Mouse (Mus musculus): Measurements from ENCODE around the gene Tmem131.

Tmem131 gene

DNA sequence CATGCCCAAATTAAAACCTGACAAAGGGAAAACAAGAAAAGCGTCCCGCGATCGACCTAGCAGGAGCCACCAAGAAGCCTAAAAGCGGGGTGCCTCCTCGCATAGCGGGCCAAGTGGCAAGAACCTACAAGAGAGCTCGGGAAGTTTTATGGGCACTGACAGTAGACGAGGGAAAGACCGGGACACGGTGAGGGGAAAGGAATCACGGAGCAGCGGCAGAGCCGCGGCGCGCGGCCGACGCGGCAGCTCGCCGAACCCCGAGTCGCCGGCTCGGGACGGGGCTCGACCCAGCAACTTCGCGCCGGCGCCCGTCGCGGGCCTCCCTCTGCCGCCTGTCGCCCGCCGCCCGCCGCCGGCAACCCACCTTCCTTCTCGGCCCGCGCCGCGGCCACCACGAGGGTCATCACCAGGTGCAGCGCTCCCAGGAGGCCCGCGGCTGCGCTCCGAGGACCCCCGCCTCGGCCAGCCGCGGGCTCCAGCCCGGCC, 4.6 kb downstream of the Tmem131 start:
- no peak for DNase-seq (ENCODE audit: low spot score)

DNA sequence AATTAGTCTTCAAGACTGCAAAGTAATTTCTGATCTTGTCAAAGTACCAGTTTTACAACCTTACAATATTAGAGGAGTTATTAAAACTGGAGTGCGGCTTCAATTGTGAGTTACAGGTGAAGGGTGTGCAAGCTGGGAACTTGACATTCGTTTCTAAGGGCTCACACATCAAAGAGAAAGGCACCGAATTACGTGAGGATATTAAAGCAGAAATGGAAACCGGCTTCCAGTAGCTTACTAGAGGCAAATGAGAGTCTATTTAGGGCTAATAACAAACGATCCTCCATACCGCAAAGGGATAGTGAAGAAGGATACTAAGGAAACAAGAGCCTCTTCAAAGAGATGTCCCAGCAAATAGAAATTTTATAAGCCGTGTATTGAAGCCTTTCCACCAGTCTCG, 5.1 kb downstream of the Tmem131 start:
- no peak for DNase-seq (ENCODE audit: low spot score)

DNA sequence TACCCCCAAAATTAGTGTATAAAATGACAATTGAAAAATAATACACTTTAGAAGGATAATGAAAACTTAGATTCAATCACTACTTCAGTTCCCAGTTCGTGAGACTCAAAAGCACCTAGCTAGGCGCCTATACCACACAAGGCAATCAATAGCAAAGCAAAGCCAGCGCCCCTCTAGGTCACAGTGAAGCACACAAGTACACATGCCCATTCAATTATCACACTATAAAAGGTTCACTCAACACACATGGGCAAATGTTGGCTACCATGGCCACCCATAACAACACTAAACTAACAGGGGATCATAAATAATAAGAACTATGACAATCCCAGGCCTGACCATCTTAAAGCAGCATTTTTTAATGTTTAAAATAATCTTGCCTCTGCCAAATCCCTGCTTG, 5.8 kb downstream of the Tmem131 start:
- no peak for DNase-seq (ENCODE audit: low spot score)

DNA sequence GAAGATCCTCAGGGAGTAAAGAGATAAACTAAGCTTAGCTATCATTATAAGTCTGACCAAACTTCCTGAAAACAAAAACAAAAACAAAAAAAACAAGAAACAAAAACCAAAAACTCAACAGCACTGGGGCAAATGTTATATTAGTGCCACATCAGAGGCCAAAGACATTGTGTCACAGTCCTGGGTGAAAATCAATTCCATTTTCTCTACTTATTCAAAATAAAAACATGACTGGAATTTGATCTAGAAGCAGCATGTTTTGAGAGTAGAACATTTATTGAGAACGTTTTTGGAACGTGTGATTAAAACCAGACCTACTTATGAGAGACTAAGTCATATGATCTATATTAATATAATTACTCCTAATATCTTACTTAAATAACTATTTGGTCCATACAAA, 6.5 kb downstream of the Tmem131 start:
- no peak for DNase-seq (ENCODE audit: low spot score)

DNA sequence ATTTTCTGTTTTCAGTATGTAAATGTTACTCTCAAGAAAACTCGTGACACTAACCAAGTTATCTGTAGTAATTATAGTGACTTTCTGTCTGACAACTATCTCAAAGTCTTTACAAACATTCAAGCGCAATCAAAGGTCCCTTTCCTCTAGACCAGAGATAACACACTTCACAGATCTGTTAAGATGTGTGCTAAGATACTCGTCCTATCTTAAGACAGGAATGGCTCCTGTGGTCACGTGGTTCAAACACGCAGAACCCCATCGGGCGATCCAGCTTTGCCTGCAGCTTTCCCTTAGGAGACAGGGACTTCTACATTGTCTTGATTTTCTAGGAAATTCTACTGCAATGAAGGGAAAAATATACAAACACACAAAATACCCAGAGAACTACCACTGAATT, 6.9 kb downstream of the Tmem131 start:
- DNase-seq (ENCODE audit: low spot score), result no peak

DNA sequence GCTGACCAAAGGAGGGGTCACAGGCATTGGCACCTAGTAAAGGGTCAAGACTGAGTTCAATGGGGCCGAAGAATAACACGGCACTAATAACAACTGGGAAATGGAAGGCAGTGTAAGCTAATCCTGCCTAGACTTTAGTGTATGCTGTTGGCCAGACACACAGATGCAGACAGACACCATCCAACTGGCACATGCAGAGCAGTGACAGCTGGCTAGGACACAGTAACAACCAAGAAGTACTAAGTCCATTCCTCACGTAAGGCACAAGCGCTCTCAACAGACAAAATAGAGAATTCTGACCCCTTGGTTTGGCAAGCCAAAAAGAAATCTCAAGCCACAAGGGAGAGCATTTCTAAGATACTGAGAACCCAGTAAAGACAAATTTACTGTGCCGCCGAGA, 8.7 kb downstream of the Tmem131 start:
- no peak for DNase-seq (ENCODE audit: low spot score)

DNA sequence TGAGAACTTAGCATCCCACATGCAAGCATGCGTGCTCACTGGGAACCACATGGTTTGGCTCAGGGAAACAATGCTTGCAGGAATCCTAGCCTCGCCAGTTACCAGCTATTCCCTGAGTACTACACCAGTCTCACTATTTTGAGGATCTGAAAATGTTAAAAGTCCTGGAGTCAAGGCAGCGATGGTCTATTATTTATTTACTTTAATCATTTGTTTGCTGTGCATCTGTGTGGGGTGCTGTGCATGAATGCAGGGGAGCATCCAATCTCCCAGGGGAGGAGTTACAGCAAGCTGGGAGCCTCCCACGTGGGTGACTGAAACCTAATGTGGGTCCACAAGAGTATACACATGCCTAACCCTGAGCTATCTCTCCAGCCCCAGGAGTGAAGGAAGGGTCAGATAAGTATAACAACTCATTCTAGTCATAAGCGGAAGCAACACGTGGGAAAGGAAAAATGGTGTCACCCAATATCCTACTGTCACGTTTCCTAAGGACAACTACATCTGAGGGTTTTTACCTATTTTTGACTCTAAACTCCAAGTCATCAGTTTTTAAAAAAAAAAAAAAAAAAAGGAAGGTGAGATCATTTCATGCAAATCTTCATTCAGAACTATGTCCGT, 9.4 kb downstream of the Tmem131 start:
- no peak for DNase-seq (ENCODE audit: low spot score)

DNA sequence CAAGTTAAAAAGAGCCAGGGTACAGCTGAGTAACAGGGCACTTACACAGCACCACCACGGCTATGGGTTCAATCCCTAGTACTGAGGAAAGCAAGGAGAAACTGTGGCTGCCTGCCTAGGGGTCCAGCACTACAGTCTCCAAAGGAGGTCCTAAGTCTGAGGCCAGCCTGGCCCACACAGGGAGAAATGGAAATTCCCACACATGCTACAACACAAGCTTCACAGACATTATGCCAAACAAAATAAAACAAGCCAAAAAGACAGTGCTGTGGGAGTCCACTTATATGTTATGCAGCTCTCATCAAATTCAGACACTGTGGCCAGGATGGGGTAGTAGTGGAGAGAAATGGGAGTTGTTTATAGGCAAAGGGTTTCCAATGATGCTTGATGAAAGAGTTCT, 11.2 kb downstream of the Tmem131 start:
- DNase-seq (ENCODE audit: low spot score), result no peak

DNA sequence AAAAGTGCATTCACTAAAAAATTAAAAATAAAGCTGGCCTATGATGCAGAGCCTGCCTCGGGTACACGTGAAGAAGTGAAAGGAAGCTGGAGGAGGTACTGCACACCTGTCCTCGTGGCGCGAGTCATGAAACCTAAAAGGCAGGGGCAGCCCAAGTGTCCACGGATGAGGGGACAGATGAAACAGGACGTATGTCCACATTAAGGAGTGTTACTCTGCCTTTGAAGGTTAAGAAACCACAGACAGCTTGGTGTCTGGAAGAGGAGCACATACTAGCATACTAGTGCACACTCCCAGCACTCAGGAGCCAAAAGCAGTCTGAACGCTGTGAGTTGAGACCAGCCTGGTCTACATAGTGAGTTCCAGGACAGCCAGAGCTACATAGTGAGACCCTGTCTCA, 12.6 kb downstream of the Tmem131 start:
- DNase-seq (ENCODE audit: low spot score), result no peak

DNA sequence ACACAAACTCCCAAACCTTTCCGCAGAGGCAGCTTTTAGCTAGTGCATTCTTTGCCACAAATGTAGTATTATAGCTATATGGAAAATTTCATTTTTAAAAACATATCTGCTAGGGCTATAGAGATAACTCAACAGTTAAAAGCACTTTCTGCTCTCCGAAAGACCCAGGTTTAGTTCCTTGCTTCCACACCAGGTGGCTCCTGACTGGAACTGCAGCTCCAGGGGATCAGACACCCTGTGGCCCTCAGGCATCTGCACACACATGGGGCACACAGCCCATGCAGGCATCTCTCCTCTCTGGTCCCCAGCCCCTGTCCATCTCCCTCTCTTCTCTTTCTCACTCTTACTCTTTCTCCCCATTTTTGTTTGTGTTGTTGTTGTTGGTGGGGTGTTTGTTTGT, 13.5 kb downstream of the Tmem131 start:
- DNase-seq (ENCODE audit: low spot score), result no peak

DNA sequence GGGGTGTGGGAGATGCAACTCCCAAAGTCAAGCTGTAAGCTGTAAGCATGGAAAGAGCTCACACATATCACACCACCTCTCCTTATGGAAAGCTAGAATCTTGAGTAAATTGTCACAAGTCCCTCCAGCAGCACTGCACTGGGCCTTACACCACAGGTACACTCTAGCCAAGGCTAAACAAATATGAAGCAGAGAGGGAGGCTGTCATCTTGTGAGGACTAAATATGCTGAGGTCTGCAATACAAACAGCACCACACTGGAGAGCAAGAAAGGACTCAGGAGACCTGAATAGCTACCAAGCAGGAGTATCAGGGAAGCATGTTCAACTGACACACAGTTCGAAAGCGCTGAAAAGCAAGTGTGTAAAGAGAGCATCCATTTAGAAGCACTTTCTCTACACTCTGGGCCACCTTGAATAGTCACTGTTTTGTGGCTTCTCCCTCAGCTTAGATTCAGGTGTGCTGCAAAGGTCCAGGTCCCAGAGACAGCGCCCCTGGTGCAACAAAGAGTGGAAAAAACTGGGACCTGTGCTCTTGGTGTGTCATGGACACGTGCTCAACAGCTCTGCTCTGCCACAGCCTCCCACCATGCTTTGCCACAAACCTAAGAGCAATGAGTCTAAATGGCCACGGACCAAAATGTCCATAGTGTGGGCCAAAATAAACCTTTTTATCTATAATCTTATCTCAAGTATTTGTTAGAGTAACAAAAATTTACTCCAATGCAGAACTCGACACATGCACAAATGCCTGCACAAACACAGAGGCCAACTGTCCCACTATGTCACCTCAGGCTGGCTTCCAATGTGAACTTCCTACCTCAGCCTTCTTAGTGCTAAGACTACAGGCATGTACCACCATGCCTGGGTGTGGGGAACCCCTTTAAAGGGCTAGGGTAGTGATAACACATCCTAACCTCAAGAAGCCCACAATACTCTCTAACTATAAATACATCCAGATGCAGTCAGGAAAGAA, 14.8 kb downstream of the Tmem131 start:
- DNase-seq (ENCODE audit: low spot score), result no peak

DNA sequence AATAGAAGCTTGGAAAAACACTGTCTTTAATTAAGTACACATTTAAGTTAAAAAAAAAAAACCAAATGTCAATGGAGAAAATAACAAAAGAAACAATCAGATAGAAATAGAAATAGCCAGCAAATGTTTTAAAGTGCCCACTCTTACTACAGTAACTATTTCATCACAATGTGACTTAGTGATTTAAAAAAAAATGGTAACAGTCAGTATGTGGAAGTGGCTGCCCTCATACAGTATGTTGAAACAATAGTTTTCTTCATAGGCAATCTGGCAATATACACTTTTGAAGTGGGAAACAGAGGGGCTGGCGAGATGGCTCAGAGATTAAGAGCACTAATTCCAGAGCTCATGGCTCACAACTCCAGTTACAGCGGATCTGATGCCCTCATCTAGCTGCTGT, 15.9 kb downstream of the Tmem131 start:
- no peak for DNase-seq (ENCODE audit: low spot score)

DNA sequence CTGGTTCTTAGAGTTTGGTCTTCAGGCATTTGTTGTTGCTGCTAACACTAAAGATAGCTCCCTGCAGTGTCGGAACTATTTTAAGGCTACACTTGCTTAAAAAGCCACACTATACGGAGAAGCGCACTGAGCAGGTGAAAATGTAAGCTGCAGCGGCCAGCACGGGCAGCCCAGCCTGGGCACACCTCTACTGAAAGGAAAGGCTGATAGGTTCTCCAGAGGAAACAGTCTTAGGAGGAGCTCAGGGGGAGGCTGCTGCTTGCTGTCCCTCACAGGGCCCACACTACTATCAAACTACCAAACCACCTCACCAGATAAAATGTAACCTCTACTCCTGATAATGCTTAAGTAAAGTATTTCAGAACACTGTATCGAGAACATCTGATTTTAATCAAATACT, 16.7 kb downstream of the Tmem131 start:
- DNase-seq (ENCODE audit: low spot score), result no peak

DNA sequence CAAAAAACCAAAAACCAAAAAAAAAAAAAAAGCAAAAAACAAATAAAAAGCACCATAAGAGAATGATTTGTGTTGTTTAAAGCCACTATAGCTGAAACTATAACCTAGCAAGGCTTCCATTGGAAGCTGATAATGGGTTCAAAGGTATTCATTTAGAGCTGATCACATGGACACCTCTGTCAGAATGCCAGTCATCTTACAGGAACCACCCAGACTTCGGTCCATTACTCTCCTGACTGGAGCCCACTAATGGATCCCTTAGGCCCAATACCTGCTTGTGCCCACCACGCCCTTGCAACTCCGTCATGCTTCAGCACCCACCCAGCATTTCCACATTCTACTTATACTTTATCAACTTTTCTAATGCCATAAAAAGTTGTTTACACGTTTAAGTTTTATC, 17.2 kb downstream of the Tmem131 start:
- DNase-seq (ENCODE audit: low spot score), result no peak

DNA sequence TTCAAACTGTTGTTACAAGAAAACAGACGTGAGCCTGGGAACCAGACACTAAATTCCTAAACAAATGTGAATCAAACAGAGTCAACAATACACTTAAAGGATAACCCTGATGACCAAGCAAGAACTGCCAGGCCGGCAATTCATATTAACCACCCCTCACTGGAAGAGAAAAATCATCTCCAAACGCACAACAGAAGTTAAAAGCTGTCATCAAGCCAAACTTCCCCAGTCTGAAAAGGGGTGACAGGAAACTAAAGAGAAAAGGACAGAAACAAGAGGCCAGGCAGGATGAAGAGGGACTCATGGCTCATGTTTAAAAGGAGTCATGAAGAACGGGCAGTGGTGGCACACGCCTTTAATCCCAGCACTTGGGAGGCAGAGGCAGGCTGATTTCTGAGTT, 17.7 kb downstream of the Tmem131 start:
- no peak for DNase-seq (ENCODE audit: low spot score)

DNA sequence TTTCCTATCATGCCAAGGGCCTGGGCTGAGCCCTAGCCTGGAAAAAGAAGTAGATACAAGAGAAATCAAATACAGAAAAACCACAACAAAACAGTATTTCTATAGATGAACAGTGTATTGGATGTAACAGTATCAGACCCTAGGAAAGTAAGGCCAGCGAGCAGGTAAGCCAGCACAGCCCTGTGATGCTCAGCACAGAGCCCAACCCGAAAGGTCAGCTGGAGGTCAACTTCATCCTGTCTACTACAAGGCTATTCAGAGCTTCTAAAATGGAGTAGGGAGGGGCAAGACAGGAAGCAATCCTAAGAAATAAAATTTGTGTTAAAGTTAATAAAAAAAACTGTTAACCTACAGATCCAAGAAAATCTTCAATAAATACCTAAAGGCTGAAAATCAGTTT, 18.6 kb downstream of the Tmem131 start:
- DNase-seq (ENCODE audit: low spot score), result no peak

DNA sequence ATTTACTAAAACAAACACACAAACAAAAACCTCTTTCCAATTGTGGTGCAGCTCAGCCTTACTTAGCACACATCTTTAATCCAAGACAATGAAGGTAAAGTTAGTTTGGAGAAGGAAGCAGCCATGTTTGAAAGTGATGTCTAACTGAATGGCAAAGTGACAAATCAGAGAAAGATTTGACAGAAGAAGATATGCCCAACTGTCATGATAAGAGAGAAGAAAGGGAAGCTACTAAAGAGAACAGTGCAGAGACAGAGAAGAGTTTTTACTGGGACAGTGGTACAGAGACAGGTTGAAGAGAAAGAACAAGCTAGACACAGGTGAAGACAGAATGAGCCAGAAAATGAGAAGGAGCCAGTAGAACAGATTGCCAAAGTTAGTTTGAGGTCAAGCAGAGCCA, 19.6 kb downstream of the Tmem131 start:
- DNase-seq (ENCODE audit: low spot score), result no peak

DNA sequence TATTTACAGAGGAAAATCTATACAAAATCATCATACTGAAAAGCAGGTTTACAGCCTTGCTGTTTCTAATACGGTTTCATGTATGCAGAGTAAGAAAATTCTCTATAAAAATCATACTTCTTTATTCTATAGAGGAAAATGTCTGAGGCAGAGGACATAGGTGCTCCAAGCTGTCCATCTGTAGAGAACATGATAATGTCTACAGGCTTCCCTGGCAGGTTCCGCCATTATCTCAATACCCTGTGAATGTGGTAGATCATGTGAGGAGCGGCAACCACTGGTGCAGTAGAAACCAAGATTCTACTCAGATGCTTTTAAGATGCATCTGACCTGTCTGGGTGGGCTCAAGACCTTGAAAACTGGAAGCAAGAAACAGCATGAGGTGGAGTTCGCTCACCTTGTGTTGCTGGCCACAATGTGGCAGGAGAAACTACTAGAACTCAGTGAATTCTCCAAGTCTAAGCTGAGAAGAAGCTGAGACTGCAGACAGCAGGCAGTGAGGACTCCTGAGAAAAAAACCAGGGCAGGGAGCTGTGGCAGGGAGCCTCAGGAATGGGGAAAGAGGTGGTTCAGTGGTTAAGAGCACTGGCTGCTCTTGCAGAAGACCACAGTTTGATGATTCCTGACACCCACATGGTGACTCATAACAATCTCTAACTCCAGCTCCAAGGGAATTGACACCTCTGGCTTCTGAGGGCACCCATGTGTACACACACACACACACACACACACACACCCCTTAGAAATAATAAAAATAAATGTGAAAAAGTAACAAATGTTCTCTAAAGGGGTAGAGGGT, 20.6 kb downstream of the Tmem131 start:
- DNase-seq (ENCODE audit: low spot score), result no peak

DNA sequence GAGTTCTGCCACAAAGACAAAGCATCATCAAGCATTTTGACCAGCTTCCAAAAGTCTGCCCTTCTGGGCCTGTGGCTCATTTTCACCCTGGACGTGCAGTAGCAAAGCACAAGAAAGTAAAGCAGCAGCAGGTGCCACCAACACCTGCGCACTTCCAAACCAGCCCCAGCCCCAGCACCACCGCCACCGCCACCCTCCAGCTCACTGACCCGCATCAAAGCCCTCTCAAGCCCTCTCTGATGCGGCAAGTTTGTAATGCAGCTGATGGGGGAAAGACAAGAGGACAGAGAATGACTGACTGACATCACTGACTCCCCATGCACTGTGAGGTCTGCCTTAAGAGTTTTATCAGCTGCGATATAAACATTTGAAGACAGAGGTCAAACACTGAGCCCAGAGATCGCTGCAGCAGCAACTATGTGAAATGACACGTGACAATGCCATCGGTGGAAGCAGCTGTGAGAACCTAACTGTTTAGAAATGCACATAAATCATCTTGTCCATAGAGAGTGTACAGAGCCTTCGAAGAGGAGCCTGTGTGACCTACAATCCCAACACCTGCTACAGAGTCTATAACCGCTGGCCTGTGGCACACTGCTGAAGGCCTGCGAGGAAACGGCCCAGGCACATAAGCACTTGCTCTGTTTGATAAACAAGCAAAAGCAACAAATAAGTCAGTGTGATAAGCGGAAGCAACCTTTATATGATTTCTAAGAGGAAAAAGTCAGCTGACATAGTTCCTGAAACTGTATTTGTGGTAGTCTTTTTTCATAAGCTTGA, 21.7 kb downstream of the Tmem131 start:
- no peak for DNase-seq (ENCODE audit: low spot score)

DNA sequence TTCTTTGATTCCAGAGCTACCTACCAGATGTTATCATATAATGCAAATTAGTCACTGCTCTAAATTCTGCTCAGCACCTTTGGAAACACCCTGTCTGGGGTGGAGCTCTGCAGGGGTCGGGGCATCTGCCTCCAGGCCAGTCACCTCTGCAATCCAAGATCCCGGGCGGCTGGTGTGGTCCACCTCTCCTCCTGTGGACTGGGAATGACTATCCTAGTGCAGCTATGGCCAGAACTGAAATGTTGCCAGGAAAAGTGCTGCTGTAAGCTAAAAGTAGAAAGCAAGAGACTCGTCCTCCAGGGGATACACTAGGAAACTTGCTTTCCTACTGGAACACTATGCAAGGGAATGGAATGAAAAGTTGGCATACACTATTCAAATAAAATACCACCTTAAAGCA, 22.7 kb downstream of the Tmem131 start:
- no peak for DNase-seq (ENCODE audit: low spot score)

DNA sequence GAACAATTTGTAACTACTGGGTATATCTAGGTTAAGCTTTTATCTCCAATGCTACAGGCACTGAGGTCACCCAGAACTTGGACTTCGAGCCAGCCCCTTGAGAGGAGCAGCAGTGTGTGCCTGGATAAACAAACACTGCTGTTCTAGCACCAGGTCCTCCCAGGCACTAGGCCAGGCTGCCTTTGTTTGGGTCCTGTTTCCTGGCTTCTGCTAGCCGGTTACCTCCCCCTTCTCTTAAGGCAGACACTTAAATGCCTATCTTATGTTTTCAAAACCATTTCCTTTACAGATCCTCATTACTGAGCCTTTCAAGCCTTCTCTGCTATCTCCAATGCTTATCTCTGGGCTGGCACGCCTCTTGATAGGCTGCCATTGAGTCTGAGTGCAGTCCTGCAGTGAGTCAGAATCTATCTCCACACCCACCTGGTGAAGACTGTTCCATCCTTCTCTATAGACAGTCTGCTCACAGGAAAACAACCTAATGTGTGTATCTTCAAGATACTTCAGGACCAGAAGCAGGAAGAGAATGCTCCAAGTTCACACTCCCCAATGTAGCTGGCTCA, 23.2 kb downstream of the Tmem131 start:
- peak; percentile 82 for DNase-seq (ENCODE audit: low spot score)

DNA sequence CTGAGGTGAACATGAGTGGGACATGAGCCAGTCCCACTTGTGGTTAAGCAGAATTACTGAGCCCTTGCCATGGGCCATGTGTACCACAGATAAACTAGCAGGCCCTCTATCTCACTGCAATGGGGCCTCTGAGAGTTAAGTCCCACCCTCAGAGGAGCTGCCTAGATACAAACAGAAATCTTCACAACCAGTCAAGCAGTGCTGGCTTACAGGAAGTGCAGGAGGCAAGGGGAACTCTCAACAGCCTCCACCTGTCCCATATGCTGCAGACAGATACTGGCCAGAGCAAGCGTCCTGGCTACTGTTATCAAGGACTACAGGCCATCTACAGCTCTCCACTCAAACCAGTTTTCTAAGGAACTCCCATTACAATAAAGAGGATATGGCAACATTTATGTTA, 23.7 kb downstream of the Tmem131 start:
- no peak for DNase-seq (ENCODE audit: low spot score)

Data from ovary, adult 18-20 months (tissue).